Mouse (Mus musculus): ENCODE results near the gene B230307C23Rik.

GRCm38 (mm10) chr16:97950061-97950460, 47.1 kb upstream of the B230307C23Rik start:
- TF ChIP-seq HCFC1 (IDR thresholded peaks at IDR 0.05; ENCODE audit: borderline replicate concordance, insufficient read depth, low read length) (no peak), CHD2 (IDR thresholded peaks at IDR 0.05; ENCODE audit: low read depth, low read length) (no peak), ZNF384 (IDR thresholded peaks at IDR 0.05; ENCODE audit: low read depth, low read length) (no peak)
